Mouse (Mus musculus) kidney, adult 2 months (tissue): ENCODE data around the gene Slc5a4b.

ENCODE experiments used
- CTCF ChIP-seq: fragments of 200-500 bp; conservative IDR thresholded peaks from 2 replicates; pipeline ENCODE4 v1.5.1; 2011; ENCODE audit warnings: low read depth, mild to moderate bottlenecking, control low read depth, low read length, moderate library complexity, mixed read lengths; ENCODE audit not compliant: insufficient read depth, insufficient read length
- POLR2A ChIP-seq: fragments of 200-500 bp; IDR thresholded peaks from one replicate; pipeline ENCODE4 v1.6.1; 2011; ENCODE audit warnings: low read depth, low read length, control low read depth

- no peak for TF ChIP-seq CTCF
- TF ChIP-seq POLR2A = no peak
Measured at GRCm38 (mm10) chr10:76023921-76024320, 86.8 kb downstream of the Slc5a4b start.
